Comparison of ENCODE assay signal across 22 mouse cellular contexts in the genomic region with DNA sequence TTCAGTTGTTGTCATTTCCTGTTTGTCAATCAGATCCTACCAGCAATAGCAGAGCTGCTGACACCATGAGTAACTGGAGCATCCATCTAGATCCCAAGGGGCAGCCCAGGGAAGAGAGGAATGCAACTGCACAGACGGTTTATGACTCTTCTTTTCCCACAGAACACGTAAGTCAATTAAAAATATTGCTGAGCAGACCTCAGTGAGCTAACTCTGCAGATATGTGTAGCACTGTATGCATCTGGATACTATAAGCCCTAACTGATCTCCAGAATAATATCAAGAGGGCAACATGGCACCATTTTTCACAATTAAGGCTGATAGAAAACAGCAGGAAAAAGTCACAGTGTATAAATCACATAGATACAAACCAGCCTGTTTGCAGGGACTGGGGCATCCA. TPM values are rescaled to one million over a fixed set of nuclear protein-coding genes. Genes with fewer than 3 reads are reported as not detected.
DNase-seq lines count a peak whose midpoint lies in the region; ATAC-seq and TF ChIP-seq lines count a peak whose summit lies in the region.
"Had no signal": no experiment of that assay in that cellular context is flagged by ENCODE, and none has a peak within 500 bp of the region (broad histone marks: within the 10 kb centered on the region; RNA-seq: fewer than 3 reads in every experiment).

No protein-coding gene starts in this region.

- DNase-seq in kidney, postnatal 0 days (ENCODE audit: low spot score): peak; percentile 31
- DNase-seq in kidney, postnatal 10 days: no peak
- peak; percentile 27 for DNase-seq in embryo, embryonic 11.5 days (ENCODE audit: low read depth, low spot score)
- DNase-seq in retina, postnatal 1 day: peak; percentile 12
- DNase-seq: adrenal gland, postnatal 10 days; cerebellum, adult 18-20 months; cerebellum, postnatal 25 days; gastrocnemius, adult 2 months; kidney, adult 11 months; layer of hippocampus, adult 9-11 months; liver, embryonic 13.5 days; lung, adult 2 months; lung, postnatal 14 days had no signal

- no peaks in the 10 kb centered on the region for H3K4me1 ChIP-seq in hindbrain, embryonic 16.5 days (ENCODE audit: control insufficient read depth, insufficient read depth, low read depth, low read length)
- no peaks in the 10 kb centered on the region for H3K4me1 ChIP-seq in hindbrain, embryonic 12.5 days
- no peaks in the 10 kb centered on the region for H3K4me1 ChIP-seq in kidney, postnatal 0 days (replicated peaks; ENCODE audit: insufficient read depth, low read length)
- H3K4me1 ChIP-seq: embryonic facial prominence, embryonic 12.5 days; forebrain, embryonic 12.5 days; heart, embryonic 10.5 days; liver, embryonic 13.5 days; midbrain, embryonic 12.5 days; neural tube, embryonic 12.5 days had no signal

- no peak overlapping the region for H3K4me2 ChIP-seq in hindbrain, embryonic 16.5 days (ENCODE audit: low read length)
- no peak overlapping the region for H3K4me2 ChIP-seq in hindbrain, embryonic 12.5 days (replicated peaks)
- H3K4me2 ChIP-seq in kidney, postnatal 0 days (ENCODE audit: low read length): no peak overlapping the region
- H3K4me2 ChIP-seq: embryonic facial prominence, embryonic 12.5 days; forebrain, embryonic 12.5 days; liver, embryonic 13.5 days; midbrain, embryonic 12.5 days; neural tube, embryonic 12.5 days had no signal

- TF ChIP-seq CTCF in kidney, postnatal 0 days (IDR thresholded peaks at IDR 0.05; ENCODE audit: low read depth): no peak

- H3K9me3 ChIP-seq in hindbrain, embryonic 16.5 days (ENCODE audit: control insufficient read depth, low read length): no peaks in the 10 kb centered on the region
- H3K9me3 ChIP-seq in hindbrain, embryonic 12.5 days (replicated peaks): no peaks in the 10 kb centered on the region
- no peaks in the 10 kb centered on the region for H3K9me3 ChIP-seq in kidney, postnatal 0 days (replicated peaks; ENCODE audit: low read length)
- H3K9me3 ChIP-seq: embryonic facial prominence, embryonic 12.5 days; forebrain, embryonic 12.5 days; heart, embryonic 10.5 days; liver, embryonic 13.5 days; midbrain, embryonic 12.5 days; neural tube, embryonic 12.5 days had no signal

- H3K4me3 ChIP-seq in hindbrain, embryonic 16.5 days (ENCODE audit: low read length): no peak overlapping the region
- H3K4me3 ChIP-seq in hindbrain, embryonic 12.5 days: no peak overlapping the region
- no peak overlapping the region for H3K4me3 ChIP-seq in kidney, postnatal 0 days (replicated peaks; ENCODE audit: low read depth, low read length)
- H3K4me3 ChIP-seq: embryonic facial prominence, embryonic 12.5 days; erythroblast, embryonic 14.5 days; forebrain, embryonic 12.5 days; gastrocnemius, adult 2 months; heart, embryonic 10.5 days; liver, embryonic 13.5 days; midbrain, embryonic 12.5 days; neural tube, embryonic 12.5 days had no signal

- H3K27me3 ChIP-seq in hindbrain, embryonic 16.5 days (replicated peaks; ENCODE audit: control insufficient read depth, insufficient read depth, low read length): no peaks in the 10 kb centered on the region
- H3K27me3 ChIP-seq in hindbrain, embryonic 12.5 days: no peaks in the 10 kb centered on the region
- H3K27me3 ChIP-seq in kidney, postnatal 0 days (ENCODE audit: insufficient read depth, low read length): no peaks in the 10 kb centered on the region
- H3K27me3 ChIP-seq: embryonic facial prominence, embryonic 12.5 days; forebrain, embryonic 12.5 days; liver, embryonic 13.5 days; midbrain, embryonic 12.5 days; neural tube, embryonic 12.5 days had no signal

- 64% methylated on average over 2 of the region's 2 CpGs for WGBS in hindbrain, embryonic 16.5 days
- WGBS in hindbrain, embryonic 12.5 days: 51% methylated on average over 2 of the region's 2 CpGs
- WGBS in kidney, postnatal 0 days: 27% methylated on average over 2 of the region's 2 CpGs

- H3K36me3 ChIP-seq in hindbrain, embryonic 16.5 days (ENCODE audit: control insufficient read depth, insufficient read depth, low read length): peaks cover 6% of the 10 kb centered on the region
- H3K36me3 ChIP-seq in hindbrain, embryonic 12.5 days: peaks cover 7% of the 10 kb centered on the region
- 0 out of 2 replicates have a peak, but pooled peaks cover 13% of the 10 kb centered on the region for H3K36me3 ChIP-seq in kidney, postnatal 0 days (ENCODE audit: insufficient read depth, low read length)

- ATAC-seq in hindbrain, embryonic 16.5 days: peak; percentile 20; the same call in 1 of the 2 replicates
- ATAC-seq in hindbrain, embryonic 12.5 days (ENCODE audit: low FRiP score): no peak
- no peak for ATAC-seq in kidney, postnatal 0 days (replicated peaks; ENCODE audit: low FRiP score, low read depth)
- no peak for ATAC-seq in granulocyte monocyte progenitor cell, adult 5-6 weeks (replicated peaks; ENCODE audit: poor library complexity, severe bottlenecking)

- H3K27ac ChIP-seq in hindbrain, embryonic 16.5 days (ENCODE audit: low read depth, low read length): no peak overlapping the region
- H3K27ac ChIP-seq in hindbrain, embryonic 12.5 days: no peak overlapping the region
- no peak overlapping the region for H3K27ac ChIP-seq in kidney, postnatal 0 days
- H3K27ac ChIP-seq: embryonic facial prominence, embryonic 12.5 days; forebrain, embryonic 12.5 days; gastrocnemius, adult 2 months; heart, embryonic 10.5 days; liver, embryonic 13.5 days; midbrain, embryonic 12.5 days; neural tube, embryonic 12.5 days had no signal

- H3K9ac ChIP-seq in hindbrain, embryonic 16.5 days (ENCODE audit: low read depth, low read length): no peak overlapping the region
- no peak overlapping the region for H3K9ac ChIP-seq in hindbrain, embryonic 12.5 days
- H3K9ac ChIP-seq in kidney, postnatal 0 days (ENCODE audit: low read depth, low read length): no peak overlapping the region
- H3K9ac ChIP-seq: embryonic facial prominence, embryonic 12.5 days; forebrain, embryonic 12.5 days; liver, embryonic 13.5 days; midbrain, embryonic 12.5 days; neural tube, embryonic 12.5 days had no signal

RNA-seq across cellular contexts. Expression of a gene that starts 22.4 kb away (rescaled TPM):
- 154 and 160 TPM in 2 replicates for polyA plus RNA-seq in hindbrain, embryonic 16.5 days (2015; fragmentation: Nextera tagmentation; extraction: Ambion mirVana)
- 228 and 234 TPM in 2 replicates for polyA plus RNA-seq in hindbrain, embryonic 12.5 days (2016; fragmentation: Nextera tagmentation; extraction: Ambion mirVana)
- 401 and 416 TPM in 2 replicates for polyA plus RNA-seq in kidney, postnatal 0 days (2015; fragmentation: Nextera tagmentation; extraction: Ambion mirVana)
- total RNA-seq in granulocyte monocyte progenitor cell, adult 5-6 weeks (2014; fragmentation: Nextera tagmentation): 256 and 295 TPM in 2 replicates
- total RNA-seq in granulocyte monocyte progenitor cell, adult 5-6 weeks (2017): 256 and 317 TPM in 2 replicates
